Mouse (Mus musculus) WW6 (cell line): ENCODE results near the gene Rps6ka6.

Experiments
- DNase-seq: peaks from one replicate; pipeline ENCODE4 v3.0.0-alpha.2; 2013; ENCODE audit warnings: low read depth, low spot score

Gene Rps6ka6

GRCm38 (mm10) chrX:111537859-111538258, at the start of gene Rps6ka6:
TSS of gene Rps6ka6 (minus strand) at chrX:111537959.
- no peak for DNase-seq

GRCm38 (mm10) chrX:111577044-111577443, 39.3 kb upstream of the Rps6ka6 start:
- DNase-seq: no peak

- DNase-seq: no peak
Observed at GRCm38 (mm10) chrX:111518206-111518605, 19.6 kb downstream of the Rps6ka6 start.

- no peak for DNase-seq
Observed at GRCm38 (mm10) chrX:111463565-111464093, 74.1 kb downstream of the Rps6ka6 start.

- DNase-seq: peak; percentile 47
Observed at GRCm38 (mm10) chrX:111462833-111463564, 74.8 kb downstream of the Rps6ka6 start.

GRCm38 (mm10) chrX:111462495-111462832, 75.3 kb downstream of the Rps6ka6 start:
- no peak for DNase-seq

GRCm38 (mm10) chrX:111462092-111462491, 75.7 kb downstream of the Rps6ka6 start:
- no peak for DNase-seq

GRCm38 (mm10) chrX:111460166-111460565, 77.6 kb downstream of the Rps6ka6 start:
- no peak for DNase-seq

GRCm38 (mm10) chrX:111436571-111436970, 101.2 kb downstream of the Rps6ka6 start:
- DNase-seq: no peak

- no peak for DNase-seq
Observed at GRCm38 (mm10) chrX:111414775-111415174, 123.0 kb downstream of the Rps6ka6 start.

- no peak for DNase-seq
Observed at GRCm38 (mm10) chrX:111404816-111405215, 132.9 kb downstream of the Rps6ka6 start.

- DNase-seq: peak; percentile 28
Observed at GRCm38 (mm10) chrX:111377020-111377419, 160.7 kb downstream of the Rps6ka6 start.

GRCm38 (mm10) chrX:111374177-111374576, 163.6 kb downstream of the Rps6ka6 start:
- DNase-seq: no peak
